Mouse (Mus musculus) natural killer cell, adult 2 months (primary cell): ENCODE results near the gene Serpina3j.
"Not testable (repeated sequence)": the region's sequence is repeated elsewhere in the genome, so short reads cannot be mapped to it uniquely, and the experiment has no call there.

Experiments used
- DNase-seq, 2 experiments: peaks; one replicate each; pipeline ENCODE4 v3.0.0; 2022; ENCODE audit warnings: low spot score in 2 of 2

Gene Serpina3j

GRCm38 (mm10) chr12:104314253-104314652, at the start of gene Serpina3j:
Gene Serpina3j, plus strand, starts transcription at chr12:104314553.
- DNase-seq: no peak

- peak in 1 of 2 experiments; percentile 13 for DNase-seq
These were observed 48.0 kb upstream of the Serpina3j start for GRCm38 (mm10) chr12:104266374-104266773.

- DNase-seq: no peak
These were observed 35.9 kb upstream of the Serpina3j start for GRCm38 (mm10) chr12:104278216-104279055.

GRCm38 (mm10) chr12:104279056-104279435, 35.3 kb upstream of the Serpina3j start:
- no peak for DNase-seq

GRCm38 (mm10) chr12:104283380-104283779, 31.0 kb upstream of the Serpina3j start:
- DNase-seq: no peak

GRCm38 (mm10) chr12:104288336-104288735, 26.0 kb upstream of the Serpina3j start:
- no peak for DNase-seq

GRCm38 (mm10) chr12:104289872-104290271, 24.5 kb upstream of the Serpina3j start:
- DNase-seq: no peak

- DNase-seq: no peak
These were observed 20.4 kb upstream of the Serpina3j start for GRCm38 (mm10) chr12:104293963-104294362.

GRCm38 (mm10) chr12:104298049-104298448, 16.3 kb upstream of the Serpina3j start:
- no peak for DNase-seq

GRCm38 (mm10) chr12:104305991-104306390, 8.4 kb upstream of the Serpina3j start:
- DNase-seq: no peak

- DNase-seq: no peak
These were observed 8.1 kb downstream of the Serpina3j start for GRCm38 (mm10) chr12:104322454-104322853.

GRCm38 (mm10) chr12:104331701-104332100, 17.3 kb downstream of the Serpina3j start:
- no peak for DNase-seq

GRCm38 (mm10) chr12:104336873-104337272, 22.5 kb downstream of the Serpina3j start:
- not testable (repeated sequence) for DNase-seq

GRCm38 (mm10) chr12:104338226-104338625, 23.9 kb downstream of the Serpina3j start, which contains the start of the genes Serpina3k and Serpina3m:
Gene Serpina3k, plus strand, starts transcription at chr12:104338486.
Gene Serpina3m, plus strand, starts transcription at chr12:104338486.
- not testable (repeated sequence) for DNase-seq

- no peak for DNase-seq
These were observed 24.4 kb downstream of the Serpina3j start for GRCm38 (mm10) chr12:104338705-104339104.

GRCm38 (mm10) chr12:104342489-104342888, 28.1 kb downstream of the Serpina3j start:
- DNase-seq: not testable (repeated sequence)

- DNase-seq: no peak
These were observed 30.8 kb downstream of the Serpina3j start for GRCm38 (mm10) chr12:104345181-104345580.

- no peak for DNase-seq
These were observed 31.4 kb downstream of the Serpina3j start for GRCm38 (mm10) chr12:104345707-104346106.

GRCm38 (mm10) chr12:104347091-104347490, 32.7 kb downstream of the Serpina3j start:
- DNase-seq: no peak

- not testable (repeated sequence) for DNase-seq
These were observed 37.5 kb downstream of the Serpina3j start for GRCm38 (mm10) chr12:104351812-104352211.

GRCm38 (mm10) chr12:104356006-104356405, 41.7 kb downstream of the Serpina3j start:
- DNase-seq: no peak

GRCm38 (mm10) chr12:104369986-104370385, 55.6 kb downstream of the Serpina3j start:
- DNase-seq: no peak
